Mouse (Mus musculus) kidney, adult 2 months (tissue): ENCODE measurements at regions not wholly inside any gene's neighbourhood (a gene's known extent, or its start where the extent isn't known, plus 50 kb on each side); places are given as distances from the start of the nearest gene placed in this dataset.

Source experiments
- CTCF ChIP-seq: fragments of 200-500 bp; conservative IDR thresholded peaks from 2 replicates; pipeline ENCODE4 v1.5.1; 2011; ENCODE audit warnings: low read depth, mild to moderate bottlenecking, control low read depth, low read length, moderate library complexity, mixed read lengths; ENCODE audit not compliant: insufficient read depth, insufficient read length
- POLR2A ChIP-seq: fragments of 200-500 bp; IDR thresholded peaks from one replicate; pipeline ENCODE4 v1.6.1; 2011; ENCODE audit warnings: low read depth, low read length, control low read depth

GRCm38 (mm10) chr6:139099273-139099672, 402.5 kb downstream of the Rergl start:
- no peak for TF ChIP-seq CTCF
- TF ChIP-seq POLR2A: no peak
